Mouse (Mus musculus): ENCODE measurements around the gene Ttc7. TPM values are rescaled to one million over a fixed set of nuclear protein-coding genes. Genes with fewer than 3 reads are reported as not detected.

Gene Ttc7
- polyA plus RNA-seq, 1 experiment: 6.3 TPM

GRCm38 (mm10) chr17:87397088-87397487, 114.4 kb downstream of the Ttc7 start:
- H3K27ac ChIP-seq (ENCODE audit: insufficient read depth, low read length): no peak overlapping the region
- DNase-seq: no peak
- H3K4me1 ChIP-seq (ENCODE audit: control insufficient read depth, insufficient read depth, low read length): no peaks in the 10 kb centered on the region
- no peak overlapping the region for H3K4me3 ChIP-seq (replicated peaks; ENCODE audit: insufficient read depth, low read depth, low read length)
- H3K27me3 ChIP-seq (ENCODE audit: control insufficient read depth, insufficient read depth, low read length): no peaks in the 10 kb centered on the region
- no peak for TF ChIP-seq POLR2A (IDR thresholded peaks at IDR 0.05; ENCODE audit: borderline replicate concordance, insufficient read depth, low read length)
- TF ChIP-seq CTCF (IDR thresholded peaks at IDR 0.05; ENCODE audit: borderline replicate concordance, insufficient read depth, low read depth, low read length): no peak
- 77% methylated on average over 11 of the region's 11 CpGs for WGBS

DNA sequence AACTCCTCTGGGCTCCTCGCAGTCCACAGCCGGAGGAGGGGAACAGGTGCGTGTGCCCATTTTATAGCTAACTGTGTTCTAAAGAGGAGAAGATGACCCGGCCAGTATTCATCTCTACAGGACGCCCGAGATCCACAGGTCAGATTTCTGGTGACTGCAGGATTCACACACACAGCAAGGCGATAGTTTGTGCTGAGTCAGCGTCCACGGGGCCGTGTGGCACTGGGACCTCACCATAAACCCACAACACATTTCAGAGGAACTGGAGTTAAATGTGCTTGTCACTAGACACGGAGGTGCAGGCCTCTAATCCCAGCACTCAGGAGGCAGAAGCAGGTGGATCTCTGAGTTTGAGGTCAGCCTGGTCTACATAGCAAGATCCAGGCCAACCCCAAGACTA, 119.8 kb downstream of the Ttc7 start:
- WGBS: 91% methylated on average over 11 of the region's 11 CpGs
- TF ChIP-seq POLR2A (IDR thresholded peaks at IDR 0.05; ENCODE audit: borderline replicate concordance, insufficient read depth, low read length): no peak
- no peak for TF ChIP-seq CTCF (IDR thresholded peaks at IDR 0.05; ENCODE audit: borderline replicate concordance, insufficient read depth, low read depth, low read length)
- Histone ChIP-seq H3K4me1 (ENCODE audit: control insufficient read depth, insufficient read depth, low read length) (no peaks in the 10 kb centered on the region), H3K27me3 (ENCODE audit: control insufficient read depth, insufficient read depth, low read length) (no peaks in the 10 kb centered on the region), H3K4me3 (replicated peaks; ENCODE audit: insufficient read depth, low read depth, low read length) (no peak overlapping the region), H3K27ac (ENCODE audit: insufficient read depth, low read length) (no peak overlapping the region)
- DNase-seq: no peak

GRCm38 (mm10) chr17:87403462-87403861, 120.8 kb downstream of the Ttc7 start:
- Histone ChIP-seq H3K4me3 (replicated peaks; ENCODE audit: insufficient read depth, low read depth, low read length) (no peak overlapping the region), H3K27ac (ENCODE audit: insufficient read depth, low read length) (no peak overlapping the region), H3K4me1 (ENCODE audit: control insufficient read depth, insufficient read depth, low read length) (no peaks in the 10 kb centered on the region), H3K27me3 (ENCODE audit: control insufficient read depth, insufficient read depth, low read length) (no peaks in the 10 kb centered on the region)
- DNase-seq: no peak
- TF ChIP-seq CTCF (IDR thresholded peaks at IDR 0.05; ENCODE audit: borderline replicate concordance, insufficient read depth, low read depth, low read length) (no peak), POLR2A (IDR thresholded peaks at IDR 0.05; ENCODE audit: borderline replicate concordance, insufficient read depth, low read length) (no peak)
- WGBS: 87% methylated on average over 4 of the region's 4 CpGs

- WGBS: 76% methylated on average over 11 of the region's 11 CpGs
These were observed 122.9 kb downstream of the Ttc7 start for GRCm38 (mm10) chr17:87405576-87405975.

DNA sequence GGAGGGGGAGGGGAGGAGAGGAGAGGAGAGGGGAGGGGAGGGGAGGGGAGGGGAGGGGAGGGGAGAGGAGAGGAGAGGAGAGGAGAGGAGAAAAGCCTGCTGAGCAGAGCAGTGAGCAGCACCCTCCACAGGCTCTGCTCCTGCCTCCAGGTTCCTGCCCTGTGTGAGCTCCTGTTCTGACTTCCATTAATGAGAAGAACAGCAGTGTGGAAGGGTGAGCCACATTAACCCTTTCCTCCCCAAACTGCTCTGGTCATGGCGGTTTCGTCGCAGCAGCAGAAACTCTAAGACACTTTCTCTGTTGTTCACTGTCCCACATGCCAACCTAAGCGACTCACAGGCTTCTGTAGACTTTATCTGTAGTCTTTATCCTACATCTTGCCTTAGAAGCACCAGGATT, 124.0 kb downstream of the Ttc7 start:
- no peak for DNase-seq
- H3K4me3 ChIP-seq (replicated peaks; ENCODE audit: insufficient read depth, low read depth, low read length): no peak overlapping the region
- TF ChIP-seq CTCF (IDR thresholded peaks at IDR 0.05; ENCODE audit: borderline replicate concordance, insufficient read depth, low read depth, low read length) (no peak), POLR2A (IDR thresholded peaks at IDR 0.05; ENCODE audit: borderline replicate concordance, insufficient read depth, low read length) (no peak)
- H3K27me3 ChIP-seq (ENCODE audit: control insufficient read depth, insufficient read depth, low read length): no peaks in the 10 kb centered on the region
- H3K4me1 ChIP-seq (ENCODE audit: control insufficient read depth, insufficient read depth, low read length): no peaks in the 10 kb centered on the region
- H3K27ac ChIP-seq (ENCODE audit: insufficient read depth, low read length): no peak overlapping the region
- WGBS: 82% methylated on average over 4 of the region's 4 CpGs

More at GRCm38 (mm10) chr17:87405576-87405975, 122.9 kb downstream of the Ttc7 start:
- H3K27ac ChIP-seq (ENCODE audit: insufficient read depth, low read length): no peak overlapping the region
- H3K27me3 ChIP-seq (ENCODE audit: control insufficient read depth, insufficient read depth, low read length): no peaks in the 10 kb centered on the region
- no peak overlapping the region for H3K4me3 ChIP-seq (replicated peaks; ENCODE audit: insufficient read depth, low read depth, low read length)
- no peaks in the 10 kb centered on the region for H3K4me1 ChIP-seq (ENCODE audit: control insufficient read depth, insufficient read depth, low read length)
- no peak for DNase-seq
- TF ChIP-seq CTCF (IDR thresholded peaks at IDR 0.05; ENCODE audit: borderline replicate concordance, insufficient read depth, low read depth, low read length) (no peak), POLR2A (IDR thresholded peaks at IDR 0.05; ENCODE audit: borderline replicate concordance, insufficient read depth, low read length) (no peak)

- 82% methylated on average over 7 of the region's 7 CpGs for WGBS
- Histone ChIP-seq H3K27ac (ENCODE audit: insufficient read depth, low read length) (no peak overlapping the region), H3K27me3 (ENCODE audit: control insufficient read depth, insufficient read depth, low read length) (no peaks in the 10 kb centered on the region), H3K4me1 (ENCODE audit: control insufficient read depth, insufficient read depth, low read length) (no peaks in the 10 kb centered on the region), H3K4me3 (replicated peaks; ENCODE audit: insufficient read depth, low read depth, low read length) (no peak overlapping the region)
- TF ChIP-seq POLR2A (IDR thresholded peaks at IDR 0.05; ENCODE audit: borderline replicate concordance, insufficient read depth, low read length): no peak
- no peak for TF ChIP-seq CTCF (IDR thresholded peaks at IDR 0.05; ENCODE audit: borderline replicate concordance, insufficient read depth, low read depth, low read length)
- DNase-seq: no peak
These were observed 135.4 kb downstream of the Ttc7 start for GRCm38 (mm10) chr17:87418082-87418481.

DNA sequence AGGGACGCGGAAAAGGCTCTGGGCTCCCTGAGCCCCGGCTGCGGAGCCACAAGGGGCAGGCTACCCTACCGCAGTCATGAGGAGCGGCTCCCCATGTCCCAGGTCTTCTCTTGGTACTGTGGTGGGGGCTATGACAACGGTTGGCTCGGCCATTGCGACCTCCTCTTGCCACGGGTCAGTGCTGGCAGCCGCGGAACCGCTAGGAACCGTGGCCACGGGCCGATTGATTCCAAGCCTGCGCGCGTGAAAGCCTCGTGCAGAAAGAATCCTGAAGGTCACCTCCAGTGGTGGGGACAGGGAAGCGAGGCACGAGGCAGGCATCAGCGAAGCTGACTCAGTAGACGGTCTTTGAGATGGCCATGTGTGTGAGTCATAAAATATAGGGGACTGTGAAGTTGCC, 144.8 kb downstream of the Ttc7 start, which contains the start of gene Stpg4:
Stpg4 (minus strand) TSS at position 231 of the 400 bp plus-strand sequence.
- DNase-seq: no peak
- no peaks in the 10 kb centered on the region for H3K4me1 ChIP-seq (ENCODE audit: control insufficient read depth, insufficient read depth, low read length)
- H3K4me3 ChIP-seq (replicated peaks; ENCODE audit: insufficient read depth, low read depth, low read length): no peak within 1 kb of the TSS
- 54% methylated on average over 24 of the region's 24 CpGs for WGBS
- no peak within 1 kb of the TSS for H3K27ac ChIP-seq (ENCODE audit: insufficient read depth, low read length)
- TF ChIP-seq POLR2A (IDR thresholded peaks at IDR 0.05; ENCODE audit: borderline replicate concordance, insufficient read depth, low read length): no peak
- TF ChIP-seq CTCF (IDR thresholded peaks at IDR 0.05; ENCODE audit: borderline replicate concordance, insufficient read depth, low read depth, low read length): no peak
- no peaks in the 10 kb centered on the region for H3K27me3 ChIP-seq (ENCODE audit: control insufficient read depth, insufficient read depth, low read length)

DNA sequence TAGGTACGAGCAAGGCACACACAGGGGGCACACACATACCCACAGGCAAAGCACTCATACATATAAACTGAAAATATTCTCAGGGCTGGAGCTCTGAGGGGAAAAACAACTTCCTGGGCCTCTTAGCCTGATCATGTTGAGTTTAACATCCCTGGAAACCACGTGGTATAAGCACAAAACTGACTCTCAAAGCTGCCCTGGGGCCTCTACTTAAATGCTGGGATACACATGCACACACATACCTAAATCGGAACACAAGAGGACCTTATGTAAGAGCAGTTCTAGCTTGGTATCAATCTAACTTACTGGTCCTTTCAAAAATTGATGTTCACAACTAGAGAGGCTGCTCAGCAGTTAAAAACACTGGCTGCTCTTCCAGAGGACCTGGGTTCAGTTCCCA, 146.7 kb downstream of the Ttc7 start:
- 0 out of 2 replicates have a peak, but pooled peaks cover 2% of the 10 kb centered on the region for H3K4me1 ChIP-seq (ENCODE audit: control insufficient read depth, insufficient read depth, low read length)
- no peak overlapping the region for H3K27ac ChIP-seq (ENCODE audit: insufficient read depth, low read length)
- H3K27me3 ChIP-seq (ENCODE audit: control insufficient read depth, insufficient read depth, low read length): no peaks in the 10 kb centered on the region
- TF ChIP-seq CTCF (IDR thresholded peaks at IDR 0.05; ENCODE audit: borderline replicate concordance, insufficient read depth, low read depth, low read length) (no peak), POLR2A (IDR thresholded peaks at IDR 0.05; ENCODE audit: borderline replicate concordance, insufficient read depth, low read length) (no peak)
- WGBS: 78% methylated on average over 3 of the region's 3 CpGs
- H3K4me3 ChIP-seq (replicated peaks; ENCODE audit: insufficient read depth, low read depth, low read length): no peak overlapping the region
- no peak for DNase-seq

Other genes starting within 250 kb of the Ttc7 start
- gene Socs5, start 175.2 kb upstream of the Ttc7 start, polyA plus RNA-seq (2012; rRNA removed): 55.8 and 57.6 TPM in 2 replicates
- 59.6 and 64.8 TPM in 2 replicates for gene Mcfd2, start 17.0 kb upstream of the Ttc7 start, polyA plus RNA-seq (2012; rRNA removed)
- gene Stpg4, start 144.9 kb downstream of the Ttc7 start, polyA plus RNA-seq (2012; rRNA removed): not detected in 2 replicates
- gene Calm2, start 164.0 kb downstream of the Ttc7 start, polyA plus RNA-seq (2012; rRNA removed): 1,979 and 2,002 TPM in 2 replicates

All from cerebellum, adult 2 months (tissue).